ENCODE assay signal across 8 mouse cellular contexts in the genomic region with DNA sequence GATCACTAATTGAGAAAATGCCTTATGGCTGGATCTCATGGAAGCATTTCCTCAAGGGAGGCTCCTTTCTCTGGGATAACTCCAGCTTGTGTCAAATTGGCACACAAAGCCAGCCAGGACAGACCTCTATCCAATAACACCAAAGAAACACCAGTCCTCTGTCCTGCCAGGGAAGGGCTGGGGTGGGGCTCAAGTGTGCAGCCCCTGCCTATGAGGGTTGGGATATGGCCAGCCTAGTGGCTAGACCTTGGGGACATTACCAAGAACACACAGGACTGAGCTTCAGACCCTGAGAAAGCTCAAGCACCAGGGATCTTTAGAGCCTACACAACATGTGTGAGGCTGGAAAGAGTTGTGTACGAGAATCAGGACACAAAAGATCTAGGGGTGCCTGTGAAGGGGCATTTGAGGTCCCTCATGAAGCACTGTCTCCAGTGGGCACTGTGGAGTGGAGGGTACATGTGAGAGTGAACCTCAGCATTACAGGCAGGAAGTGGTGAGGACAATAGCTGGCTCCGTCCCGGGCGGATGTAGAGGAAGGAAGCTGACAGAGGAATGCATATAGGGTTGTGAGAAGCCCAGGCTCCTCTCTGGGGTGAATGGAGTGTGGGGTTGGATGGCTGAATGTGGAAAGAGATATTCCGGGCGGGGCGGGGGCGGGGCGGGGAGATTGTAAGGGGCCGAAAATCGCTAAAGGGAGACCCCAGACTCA. TPM values are rescaled to one million over a fixed set of nuclear protein-coding genes. Genes with fewer than 3 reads are reported as not detected.
DNase-seq lines count a peak whose midpoint lies in the region; ATAC-seq and TF ChIP-seq lines count a peak whose summit lies in the region.

No protein-coding gene starts in this region.

- DNase-seq in spleen, adult 2 months (ENCODE audit: low read depth in 1 of 2, low spot score in 2 of 2), result no peak
- DNase-seq in spleen, adult 18-20 months, result no peak
- DNase-seq in liver, embryonic 14.5 days (ENCODE audit: low read depth in 3 of 3, low spot score in 3 of 3), result no peak
- peak; percentile 49 to 52 for DNase-seq in thymus, postnatal 10 days (ENCODE audit: low spot score in 2 of 2)
- no peak for DNase-seq in ovary, postnatal 10 days (ENCODE audit: low spot score)
- DNase-seq in spleen, postnatal 10 days (ENCODE audit: low spot score in 2 of 2), result no peak
- DNase-seq in frontal cortex, postnatal 25 days (ENCODE audit: low spot score in 2 of 2), result no peak

- TF ChIP-seq EP300 in liver, embryonic 14.5 days (IDR thresholded peaks at IDR 0.05; ENCODE audit: low read depth), result no peak

- no peak overlapping the region for H3K4me2 ChIP-seq in hindbrain, embryonic 15.5 days
- no peak overlapping the region for H3K4me2 ChIP-seq in liver, embryonic 14.5 days (ENCODE audit: low read depth)

- H3K36me3 ChIP-seq in spleen, adult 2 months (ENCODE audit: control insufficient read depth, insufficient read depth, low read length), result no peaks in the 10 kb centered on the region
- H3K36me3 ChIP-seq in hindbrain, embryonic 15.5 days, result no peaks in the 10 kb centered on the region
- H3K36me3 ChIP-seq in liver, embryonic 14.5 days (replicated peaks; ENCODE audit: control insufficient read depth, insufficient read depth, low read depth), result no peaks in the 10 kb centered on the region

- TF ChIP-seq CTCF in spleen, adult 2 months (IDR thresholded peaks at IDR 0.05; ENCODE audit: extremely low read depth, insufficient read depth, insufficient read length, insufficient replicate concordance), result no peak
- TF ChIP-seq CTCF in liver, embryonic 14.5 days (IDR thresholded peaks at IDR 0.05; ENCODE audit: low read depth), result no peak

- peak overlapping the region; percentile 12 for H3K27ac ChIP-seq in spleen, adult 2 months (ENCODE audit: insufficient read depth, low read length)
- peak overlapping the region; percentile 45; the same call in 1 of the 2 replicates for H3K27ac ChIP-seq in hindbrain, embryonic 15.5 days (replicated peaks)
- H3K27ac ChIP-seq in liver, embryonic 14.5 days, result no peak overlapping the region

- H3K4me3 ChIP-seq in spleen, adult 2 months (ENCODE audit: extremely low read depth, insufficient read depth, insufficient read length), result no peak overlapping the region
- no peak overlapping the region for H3K4me3 ChIP-seq in hindbrain, embryonic 15.5 days
- no peak overlapping the region for H3K4me3 ChIP-seq in liver, embryonic 14.5 days (ENCODE audit: insufficient read depth in 1 of 2, low read depth in 2 of 2, low read length in 2 of 2)

- no peaks in the 10 kb centered on the region for H3K9me3 ChIP-seq in hindbrain, embryonic 15.5 days
- no peaks in the 10 kb centered on the region for H3K9me3 ChIP-seq in liver, embryonic 14.5 days (ENCODE audit: control insufficient read depth, low read length)

- 8% methylated on average over 11 of the region's 11 CpGs for WGBS in spleen, adult 2 months
- WGBS in hindbrain, embryonic 15.5 days, result 88% methylated on average over 11 of the region's 11 CpGs
- 18% methylated on average over 11 of the region's 11 CpGs for WGBS in liver, embryonic 14.5 days (ENCODE audit: insufficient replicate concordance)

- peaks cover 5% of the 10 kb centered on the region; the same call in 1 of the 2 replicates for H3K4me1 ChIP-seq in spleen, adult 2 months (ENCODE audit: control insufficient read depth, insufficient read depth, insufficient read length)
- H3K4me1 ChIP-seq in hindbrain, embryonic 15.5 days (replicated peaks), result peaks cover 6% of the 10 kb centered on the region
- peaks cover 0 to 5% of the 10 kb centered on the region in 2 experiments; a peak in 2 of 4 replicates for H3K4me1 ChIP-seq in liver, embryonic 14.5 days (replicated peaks; ENCODE audit: control insufficient read depth in 2 of 2, insufficient read depth in 2 of 2, low read length in 1 of 2)

- H3K27me3 ChIP-seq in spleen, adult 2 months (ENCODE audit: control insufficient read depth, insufficient read depth, low read length), result no peaks in the 10 kb centered on the region
- H3K27me3 ChIP-seq in hindbrain, embryonic 15.5 days, result peaks cover 32% of the 10 kb centered on the region
- peaks cover 15% of the 10 kb centered on the region for H3K27me3 ChIP-seq in liver, embryonic 14.5 days (ENCODE audit: control insufficient read depth, insufficient read depth, low read length)

- H3K9ac ChIP-seq in hindbrain, embryonic 15.5 days, result no peak overlapping the region
- no peak overlapping the region for H3K9ac ChIP-seq in liver, embryonic 14.5 days (replicated peaks)

- no peak for ATAC-seq in hindbrain, embryonic 15.5 days (ENCODE audit: low FRiP score, low read depth)
- ATAC-seq in liver, embryonic 14.5 days (ENCODE audit: insufficient read depth), result peak; percentile 31; the same call in 1 of the 2 replicates

- no peak for TF ChIP-seq POLR2A in spleen, adult 2 months (IDR thresholded peaks at IDR 0.05; ENCODE audit: low read depth, low read length)

RNA-seq across cellular contexts. Expression of a gene that starts 3.0 kb away (rescaled TPM):
- polyA plus RNA-seq in spleen, adult 2 months (2012; rRNA removed), result 0.08 and 0.11 TPM in 2 replicates
- 0.31 and 0.41 TPM in 2 replicates for polyA plus RNA-seq in hindbrain, embryonic 15.5 days (2015; fragmentation: Nextera tagmentation; extraction: Ambion mirVana)
- polyA plus RNA-seq in liver, embryonic 14.5 days (2012; rRNA removed), result 0.09 and 0.11 TPM in 2 replicates
- polyA plus RNA-seq in liver, embryonic 14.5 days (2014; fragmentation: Nextera tagmentation; extraction: Ambion mirVana), result 0.19 TPM in 1 of 2 replicates, not detected in the other

RNA-seq across cellular contexts. Expression of a gene that starts 8.7 kb away (rescaled TPM):
- polyA plus RNA-seq in spleen, adult 2 months (2012; rRNA removed), result 371 and 457 TPM in 2 replicates
- polyA plus RNA-seq in hindbrain, embryonic 15.5 days (2015; fragmentation: Nextera tagmentation; extraction: Ambion mirVana), result 11.3 and 19.5 TPM in 2 replicates
- 41.1 and 44.4 TPM in 2 replicates for polyA plus RNA-seq in liver, embryonic 14.5 days (2012; rRNA removed)
- 12.2 and 14.2 TPM in 2 replicates for polyA plus RNA-seq in liver, embryonic 14.5 days (2014; fragmentation: Nextera tagmentation; extraction: Ambion mirVana)

RNA-seq across cellular contexts. Expression of a gene that starts 14.2 kb away (rescaled TPM):
- 89.9 and 119 TPM in 2 replicates for polyA plus RNA-seq in spleen, adult 2 months (2012; rRNA removed)
- polyA plus RNA-seq in hindbrain, embryonic 15.5 days (2015; fragmentation: Nextera tagmentation; extraction: Ambion mirVana), result 60.3 and 61.7 TPM in 2 replicates
- 21.1 and 25.6 TPM in 2 replicates for polyA plus RNA-seq in liver, embryonic 14.5 days (2012; rRNA removed)
- polyA plus RNA-seq in liver, embryonic 14.5 days (2014; fragmentation: Nextera tagmentation; extraction: Ambion mirVana), result 31.1 and 35.2 TPM in 2 replicates

RNA-seq across cellular contexts. Expression of a gene that starts 17.0 kb away (rescaled TPM):
- 383 and 496 TPM in 2 replicates for polyA plus RNA-seq in spleen, adult 2 months (2012; rRNA removed)
- polyA plus RNA-seq in hindbrain, embryonic 15.5 days (2015; fragmentation: Nextera tagmentation; extraction: Ambion mirVana), result 9.5 and 10.9 TPM in 2 replicates
- polyA plus RNA-seq in liver, embryonic 14.5 days (2012; rRNA removed), result 15.4 and 16.8 TPM in 2 replicates
- polyA plus RNA-seq in liver, embryonic 14.5 days (2014; fragmentation: Nextera tagmentation; extraction: Ambion mirVana), result 15.9 and 18.4 TPM in 2 replicates

RNA-seq across cellular contexts. Expression of a gene that starts 30.2 kb away (rescaled TPM):
- 8.5 and 8.9 TPM in 2 replicates for polyA plus RNA-seq in spleen, adult 2 months (2012; rRNA removed)
- polyA plus RNA-seq in hindbrain, embryonic 15.5 days (2015; fragmentation: Nextera tagmentation; extraction: Ambion mirVana), result 0.21 and 0.38 TPM in 2 replicates
- 0.13 and 0.25 TPM in 2 replicates for polyA plus RNA-seq in liver, embryonic 14.5 days (2012; rRNA removed)
- polyA plus RNA-seq in liver, embryonic 14.5 days (2014; fragmentation: Nextera tagmentation; extraction: Ambion mirVana), result 0.37 and 0.39 TPM in 2 replicates

Comparison
In these comparisons a context has a peak if more than half of its experiments do, and no peak if none do; other contexts are left out.
1. DNase-seq: peak in thymus, postnatal 10 days (2 of 2); none in spleen, adult 2 months (0 of 2), spleen, adult 18-20 months (0 of 2), liver, embryonic 14.5 days (0 of 3), ovary, postnatal 10 days (single experiment), spleen, postnatal 10 days (0 of 2) and frontal cortex, postnatal 25 days (0 of 2).